Mouse (Mus musculus) hindbrain, embryonic 10.5 days (tissue): ENCODE results near the gene Sardh. TPM values are rescaled to one million over a fixed set of nuclear protein-coding genes. Genes with fewer than 3 reads are reported as not detected.

Experiments used
- DNase-seq: peaks from one replicate; pipeline ENCODE4 v3.0.0-alpha.2; 2017; ENCODE audit warnings: low spot score
- H3K27ac ChIP-seq: fragments of 300-500 bp; sonication (generic); 2 replicates; pipeline ENCODE4 v1.5.1; 2016; ENCODE audit warnings: mild to moderate bottlenecking, moderate library complexity
- H3K27me3 ChIP-seq: fragments of 300-500 bp; sonication (generic); 2 replicates; pipeline ENCODE4 v1.6.1; 2016; ENCODE audit warnings: mild to moderate bottlenecking; ENCODE audit not compliant: poor library complexity, insufficient read depth, severe bottlenecking
- H3K36me3 ChIP-seq: fragments of 300-500 bp; sonication (generic); 2 replicates; pipeline ENCODE4 v1.6.1; 2016; ENCODE audit warnings: mild to moderate bottlenecking, moderate library complexity
- H3K4me1 ChIP-seq: fragments of 300-500 bp; sonication (generic); replicated peaks from 2 replicates; pipeline ENCODE4 v1.6.1; 2016; ENCODE audit warnings: mild to moderate bottlenecking
- H3K4me3 ChIP-seq: fragments of 300-500 bp; sonication (generic); 2 replicates; pipeline ENCODE4 v1.5.1; 2016; ENCODE audit warnings: mild to moderate bottlenecking, moderate library complexity
- H3K9me3 ChIP-seq: fragments of 300-500 bp; sonication (generic); 2 replicates; pipeline ENCODE4 v1.6.1; 2016; ENCODE audit warnings: mild to moderate bottlenecking, moderate library complexity
- WGBS: fragments of 180-500 bp; shearing (Covaris S2); methylation state at CpG from one replicate; pipeline ENCODE4 v1.1.7; 2016; 5-methylcytosine and 5-hydroxymethylcytosine counted together
- polyA plus RNA-seq: library from polyadenylated mRNA; unstranded; fragments of >200 nt; fragmentation: Nextera tagmentation; extraction: Ambion mirVana; gene quantifications from 2 replicates; pipeline ENCODE4 v1.2.1, GENCODE M21; 2016

Gene Sardh
- polyA plus RNA-seq, 1 experiment from 2014 or later, result 3.9 TPM

GRCm38 (mm10) chr2:27215537-27215936 is 32.6 kb downstream of the Sardh start:
- peaks cover 6% of the 10 kb centered on the region; the same call in 1 of the 2 replicates for H3K27me3 ChIP-seq
- H3K36me3 ChIP-seq, result no peaks in the 10 kb centered on the region
- 88% methylated on average over 2 of the region's 2 CpGs for WGBS
- no peaks in the 10 kb centered on the region for H3K9me3 ChIP-seq
- H3K4me1 ChIP-seq, result no peaks in the 10 kb centered on the region
- H3K4me3 ChIP-seq, result no peak overlapping the region
- no peak overlapping the region for H3K27ac ChIP-seq
- DNase-seq, result no peak

- 69% methylated on average over 8 of the region's 8 CpGs for WGBS
- Histone ChIP-seq H3K27ac (0 out of 2 replicates have a peak overlapping the region, but pooled peaks have one; percentile 3), H3K27me3 (peaks cover 6% of the 10 kb centered on the region; the same call in 1 of the 2 replicates), H3K4me3 (no peak overlapping the region), H3K4me1 (peaks cover 17% of the 10 kb centered on the region), H3K36me3 (no peaks in the 10 kb centered on the region), H3K9me3 (no peaks in the 10 kb centered on the region)
- DNase-seq, result no peak
These were observed 35.9 kb downstream of the Sardh start for GRCm38 (mm10) chr2:27211966-27212893.

- no peaks in the 10 kb centered on the region for H3K9me3 ChIP-seq
- H3K27ac ChIP-seq, result 0 out of 2 replicates have a peak overlapping the region, but pooled peaks have one; percentile 1
- peaks cover 20% of the 10 kb centered on the region for H3K4me1 ChIP-seq
- 91% methylated on average over 12 of the region's 12 CpGs for WGBS
- no peaks in the 10 kb centered on the region for H3K36me3 ChIP-seq
- no peak for DNase-seq
- H3K4me3 ChIP-seq, result no peak overlapping the region
- peaks cover 6% of the 10 kb centered on the region; the same call in 1 of the 2 replicates for H3K27me3 ChIP-seq
These were observed 37.4 kb downstream of the Sardh start for GRCm38 (mm10) chr2:27210676-27211210.

- peak; percentile 40 for DNase-seq
- H3K4me3 ChIP-seq, result no peak overlapping the region
- H3K9me3 ChIP-seq, result no peaks in the 10 kb centered on the region
- no peak overlapping the region for H3K27ac ChIP-seq
- 62% methylated on average over 7 of the region's 7 CpGs for WGBS
- H3K36me3 ChIP-seq, result no peaks in the 10 kb centered on the region
- H3K4me1 ChIP-seq, result peaks cover 20% of the 10 kb centered on the region
- peaks cover 6% of the 10 kb centered on the region; the same call in 1 of the 2 replicates for H3K27me3 ChIP-seq
These were observed 37.9 kb downstream of the Sardh start for GRCm38 (mm10) chr2:27210255-27210654.

- H3K36me3 ChIP-seq, result no peaks in the 10 kb centered on the region
- H3K27ac ChIP-seq, result 0 out of 2 replicates have a peak overlapping the region, but pooled peaks have one; percentile 56
- H3K4me1 ChIP-seq, result peaks cover 20% of the 10 kb centered on the region
- 58% methylated on average over 5 of the region's 5 CpGs for WGBS
- no peak overlapping the region for H3K4me3 ChIP-seq
- no peaks in the 10 kb centered on the region for H3K9me3 ChIP-seq
- no peak for DNase-seq
- peaks cover 6% of the 10 kb centered on the region; the same call in 1 of the 2 replicates for H3K27me3 ChIP-seq
These were observed 38.3 kb downstream of the Sardh start for GRCm38 (mm10) chr2:27209816-27210215.

GRCm38 (mm10) chr2:27209370-27209769 is 38.8 kb downstream of the Sardh start:
- H3K36me3 ChIP-seq, result no peaks in the 10 kb centered on the region
- peaks cover 20% of the 10 kb centered on the region for H3K4me1 ChIP-seq
- no peaks in the 10 kb centered on the region for H3K9me3 ChIP-seq
- WGBS, result 84% methylated on average over 9 of the region's 9 CpGs
- H3K27ac ChIP-seq, result peak overlapping the region; percentile 56
- no peak for DNase-seq
- H3K27me3 ChIP-seq, result peaks cover 6% of the 10 kb centered on the region; the same call in 1 of the 2 replicates
- no peak overlapping the region for H3K4me3 ChIP-seq

- no peaks in the 10 kb centered on the region for H3K36me3 ChIP-seq
- H3K4me3 ChIP-seq, result no peak overlapping the region
- peak overlapping the region; percentile 8; the same call in 1 of the 2 replicates for H3K27ac ChIP-seq
- DNase-seq, result no peak
- WGBS, result 87% methylated on average over 5 of the region's 5 CpGs
- H3K4me1 ChIP-seq, result peaks cover 20% of the 10 kb centered on the region
- no peaks in the 10 kb centered on the region for H3K27me3 ChIP-seq
- H3K9me3 ChIP-seq, result no peaks in the 10 kb centered on the region
These were observed 41.0 kb downstream of the Sardh start for GRCm38 (mm10) chr2:27207126-27207525.

GRCm38 (mm10) chr2:27206128-27206797 is 41.9 kb downstream of the Sardh start:
- DNase-seq, result no peak
- Histone ChIP-seq H3K36me3 (no peaks in the 10 kb centered on the region), H3K27ac (no peak overlapping the region), H3K4me3 (no peak overlapping the region), H3K4me1 (peaks cover 20% of the 10 kb centered on the region), H3K27me3 (no peaks in the 10 kb centered on the region), H3K9me3 (no peaks in the 10 kb centered on the region)
- 85% methylated on average over 15 of the region's 15 CpGs for WGBS

- WGBS, result 81% methylated on average over 10 of the region's 10 CpGs
- no peak overlapping the region for H3K27ac ChIP-seq
- H3K27me3 ChIP-seq, result no peaks in the 10 kb centered on the region
- no peak overlapping the region for H3K4me3 ChIP-seq
- H3K36me3 ChIP-seq, result no peaks in the 10 kb centered on the region
- no peak for DNase-seq
- peaks cover 20% of the 10 kb centered on the region for H3K4me1 ChIP-seq
- H3K9me3 ChIP-seq, result no peaks in the 10 kb centered on the region
These were observed 42.5 kb downstream of the Sardh start for GRCm38 (mm10) chr2:27205666-27206065.

GRCm38 (mm10) chr2:27200586-27200985 is 47.6 kb downstream of the Sardh start:
- Histone ChIP-seq H3K4me1 (peaks cover 13% of the 10 kb centered on the region), H3K27ac (no peak overlapping the region), H3K27me3 (no peaks in the 10 kb centered on the region), H3K9me3 (no peaks in the 10 kb centered on the region), H3K4me3 (no peak overlapping the region), H3K36me3 (no peaks in the 10 kb centered on the region)
- 94% methylated on average over 1 of the region's 1 CpGs for WGBS
- no peak for DNase-seq

- H3K27me3 ChIP-seq, result no peaks in the 10 kb centered on the region
- no peaks in the 10 kb centered on the region for H3K36me3 ChIP-seq
- peaks cover 13% of the 10 kb centered on the region for H3K4me1 ChIP-seq
- 62% methylated on average over 5 of the region's 5 CpGs for WGBS
- DNase-seq, result no peak
- no peak overlapping the region for H3K4me3 ChIP-seq
- no peaks in the 10 kb centered on the region for H3K9me3 ChIP-seq
- no peak overlapping the region for H3K27ac ChIP-seq
These were observed 49.4 kb downstream of the Sardh start for GRCm38 (mm10) chr2:27198551-27199246.

- WGBS, result 59% methylated on average over 4 of the region's 4 CpGs
- no peak for DNase-seq
- H3K4me1 ChIP-seq, result peaks cover 6% of the 10 kb centered on the region; the same call in 1 of the 2 replicates
- no peak overlapping the region for H3K27ac ChIP-seq
- H3K36me3 ChIP-seq, result no peaks in the 10 kb centered on the region
- H3K4me3 ChIP-seq, result no peak overlapping the region
- H3K9me3 ChIP-seq, result no peaks in the 10 kb centered on the region
- H3K27me3 ChIP-seq, result no peaks in the 10 kb centered on the region
These were observed 58.1 kb downstream of the Sardh start for GRCm38 (mm10) chr2:27189994-27190393.
